In the genomic region with DNA sequence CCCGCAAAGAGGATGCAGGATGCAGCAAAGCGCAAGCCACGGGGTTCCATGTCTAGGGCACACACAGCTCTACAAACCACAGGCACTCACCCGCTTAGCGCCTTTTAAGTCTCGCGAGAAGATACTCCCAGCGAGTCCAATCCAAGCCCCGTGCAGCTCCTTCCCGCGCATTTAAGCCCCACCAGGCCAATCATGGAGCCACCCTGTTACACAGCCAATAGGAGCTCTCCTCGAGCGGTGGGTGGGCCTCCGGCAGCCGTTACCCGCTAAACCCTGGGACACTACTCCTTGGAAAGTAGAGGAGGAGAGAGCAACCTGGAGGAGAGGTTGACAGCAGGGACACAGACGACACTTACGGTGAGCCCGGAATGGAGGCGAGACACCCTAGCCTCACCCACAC, we compare ENCODE assay signal across 12 mouse cellular contexts. TPM values are rescaled to one million over a fixed set of nuclear protein-coding genes. Genes with fewer than 3 reads are reported as not detected.
A peak's percentile ranks its signal among the peaks of the same experiment; 100 is the strongest.
DNase-seq lines count a peak whose midpoint lies in the region; ATAC-seq and TF ChIP-seq lines count a peak whose summit lies in the region.
"Had no signal": no experiment of that assay in that cellular context is flagged by ENCODE, and none has a peak within 500 bp of the region (broad histone marks: within the 10 kb centered on the region; RNA-seq: fewer than 3 reads in every experiment).

A gene (plus strand): TSS at position 277 of the 400 bp plus-strand sequence.

- H3K4me1 ChIP-seq in lung, embryonic 14.5 days (ENCODE audit: insufficient read depth) = no peaks in the 10 kb centered on the region
- no peaks in the 10 kb centered on the region for H3K4me1 ChIP-seq in lung, adult 2 months (ENCODE audit: control insufficient read depth, insufficient read depth, low read length)
- no peaks in the 10 kb centered on the region for H3K4me1 ChIP-seq in embryonic facial prominence, embryonic 11.5 days (ENCODE audit: control insufficient read depth, insufficient read depth, low read length)
- H3K4me1 ChIP-seq in kidney, embryonic 14.5 days (ENCODE audit: control insufficient read depth, insufficient read depth, low read length) = no peaks in the 10 kb centered on the region
- H3K4me1 ChIP-seq: forebrain, embryonic 10.5 days had no signal

- DNase-seq in lung, embryonic 14.5 days = peak; percentile 38
- no peak for DNase-seq in lung, adult 2 months
- DNase-seq in R1 (ENCODE audit: low read depth, low spot score) = peak; percentile 83
- peak; percentile 2 for DNase-seq in embryonic facial prominence, embryonic 11.5 days (ENCODE audit: low spot score)
- DNase-seq in frontal cortex, postnatal 25 days (ENCODE audit: low spot score in 2 of 2) = no peak
- DNase-seq in gastrocnemius, postnatal 36 days = no peak
- DNase-seq: cerebellum, adult 18-20 months had no signal

- H3K9me3 ChIP-seq in lung, embryonic 14.5 days (ENCODE audit: low read depth, low read length) = no peaks in the 10 kb centered on the region
- no peaks in the 10 kb centered on the region for H3K9me3 ChIP-seq in embryonic facial prominence, embryonic 11.5 days (replicated peaks; ENCODE audit: control insufficient read depth, low read length)
- no peaks in the 10 kb centered on the region for H3K9me3 ChIP-seq in kidney, embryonic 14.5 days (ENCODE audit: control insufficient read depth, low read length)
- H3K9me3 ChIP-seq: forebrain, embryonic 10.5 days had no signal

- no peaks in the 10 kb centered on the region for H3K27me3 ChIP-seq in lung, embryonic 14.5 days (ENCODE audit: insufficient read depth, low read length)
- no peaks in the 10 kb centered on the region for H3K27me3 ChIP-seq in embryonic facial prominence, embryonic 11.5 days (ENCODE audit: control insufficient read depth, insufficient read depth, low read length)
- H3K27me3 ChIP-seq in kidney, embryonic 14.5 days (ENCODE audit: control insufficient read depth, insufficient read depth, low read length) = no peaks in the 10 kb centered on the region

- no peak within 1 kb of the TSS for H3K4me2 ChIP-seq in lung, embryonic 14.5 days
- H3K4me2 ChIP-seq in embryonic facial prominence, embryonic 11.5 days (ENCODE audit: low read depth, low read length) = no peak within 1 kb of the TSS
- no peak within 1 kb of the TSS for H3K4me2 ChIP-seq in kidney, embryonic 14.5 days (replicated peaks; ENCODE audit: low read depth, low read length)
- H3K4me2 ChIP-seq: hindbrain, embryonic 14.5 days had no signal

- H3K4me3 ChIP-seq in lung, embryonic 14.5 days (ENCODE audit: low read depth, low read length) = no peak within 1 kb of the TSS
- no peak within 1 kb of the TSS for H3K4me3 ChIP-seq in lung, adult 2 months (replicated peaks; ENCODE audit: extremely low read depth, low read depth, low read length)
- no peak within 1 kb of the TSS for H3K4me3 ChIP-seq in embryonic facial prominence, embryonic 11.5 days (ENCODE audit: low read depth, low read length)
- H3K4me3 ChIP-seq in kidney, embryonic 14.5 days (ENCODE audit: low read length) = no peak within 1 kb of the TSS
- H3K4me3 ChIP-seq: forebrain, embryonic 10.5 days had no signal

- H3K27ac ChIP-seq in lung, embryonic 14.5 days (ENCODE audit: low read depth) = no peak within 1 kb of the TSS
- no peak within 1 kb of the TSS for H3K27ac ChIP-seq in embryonic facial prominence, embryonic 11.5 days (replicated peaks; ENCODE audit: low read depth, low read length)
- H3K27ac ChIP-seq in kidney, embryonic 14.5 days (ENCODE audit: low read depth, low read length) = no peak within 1 kb of the TSS
- H3K27ac ChIP-seq: forebrain, embryonic 10.5 days; hindbrain, embryonic 14.5 days had no signal

- no peak within 1 kb of the TSS for H3K9ac ChIP-seq in lung, embryonic 14.5 days
- H3K9ac ChIP-seq in embryonic facial prominence, embryonic 11.5 days (replicated peaks; ENCODE audit: low read length) = no peak within 1 kb of the TSS
- H3K9ac ChIP-seq in kidney, embryonic 14.5 days (ENCODE audit: low read depth, low read length) = no peak within 1 kb of the TSS
- H3K9ac ChIP-seq: hindbrain, embryonic 14.5 days had no signal

- 66% methylated on average over 20 of the region's 20 CpGs for WGBS in lung, embryonic 14.5 days
- WGBS in lung, adult 2 months = 75% methylated on average over 20 of the region's 20 CpGs
- WGBS in embryonic facial prominence, embryonic 11.5 days = 70% methylated on average over 20 of the region's 20 CpGs
- WGBS in kidney, embryonic 14.5 days = 67% methylated on average over 20 of the region's 20 CpGs

- no peak for ATAC-seq in lung, embryonic 14.5 days (ENCODE audit: insufficient read depth)
- ATAC-seq in embryonic facial prominence, embryonic 11.5 days (replicated peaks; ENCODE audit: insufficient number of reproducible peaks, low FRiP score, low TSS enrichment, low read depth) = no peak
- ATAC-seq in megakaryocyte, adult 5-6 weeks (ENCODE audit: poor library complexity, severe bottlenecking) = peak; percentile 57
- ATAC-seq in kidney, embryonic 14.5 days (ENCODE audit: low FRiP score, low TSS enrichment) = no peak

- no peak for TF ChIP-seq POLR2A in lung, adult 2 months (IDR thresholded peaks at IDR 0.05; ENCODE audit: borderline replicate concordance, extremely low read depth, low read depth, low read length)

- intact Hi-C loops in gastrocnemius, postnatal 36 days (cut with DNase I) = no loop called here

- TF ChIP-seq CTCF in lung, embryonic 14.5 days (IDR thresholded peaks at IDR 0.05; ENCODE audit: low read depth) = no peak
- TF ChIP-seq CTCF in lung, adult 2 months (IDR thresholded peaks at IDR 0.05; ENCODE audit: insufficient read depth, low read length) = no peak

- H3K36me3 ChIP-seq in lung, embryonic 14.5 days (ENCODE audit: insufficient read depth) = no peaks in the 10 kb centered on the region
- no peaks in the 10 kb centered on the region for H3K36me3 ChIP-seq in embryonic facial prominence, embryonic 11.5 days (replicated peaks; ENCODE audit: control insufficient read depth, insufficient read depth, low read depth, low read length)
- H3K36me3 ChIP-seq in kidney, embryonic 14.5 days (ENCODE audit: control insufficient read depth, insufficient read depth, low read length) = no peaks in the 10 kb centered on the region
- H3K36me3 ChIP-seq: forebrain, embryonic 10.5 days had no signal

RNA-seq across cellular contexts. Expression of the gene that starts here (rescaled TPM):
- 1.2 and 2.2 TPM in 2 replicates for polyA plus RNA-seq in lung, embryonic 14.5 days (2014; fragmentation: Nextera tagmentation; extraction: Ambion mirVana)
- not detected in 2 replicates for polyA plus RNA-seq in lung, adult 2 months (2012; rRNA removed)
- polyA plus RNA-seq in embryonic facial prominence, embryonic 11.5 days (2014; fragmentation: Nextera tagmentation; extraction: Ambion mirVana) = 0.43 and 0.74 TPM in 2 replicates
- 4.9 and 8.7 TPM in 2 replicates for total RNA-seq in megakaryocyte, adult 5-6 weeks (2015)
- 4.0 and 10.6 TPM in 2 replicates for total RNA-seq in megakaryocyte, adult 5-6 weeks (2017)
- polyA plus RNA-seq in kidney, embryonic 14.5 days (2014; fragmentation: Nextera tagmentation; extraction: Ambion mirVana) = 0.97 and 1.0 TPM in 2 replicates
- not detected for total RNA-seq in gastrocnemius, postnatal 36 days (2021)
- total RNA-seq: layer of hippocampus, postnatal 10 days had no signal

Comparison
In these comparisons a context has a peak if more than half of its experiments do, and no peak if none do; other contexts are left out.
1. RNA of the gene that starts here (total RNA-seq): 4.0 to 10.6 TPM in megakaryocyte, adult 5-6 weeks; not detected in gastrocnemius, postnatal 36 days; every median in the first group is over 4 times any median in the second.
2. DNase-seq: peak in lung, embryonic 14.5 days (single experiment) and R1 (single experiment); none in lung, adult 2 months (single experiment), frontal cortex, postnatal 25 days (0 of 2) and gastrocnemius, postnatal 36 days (0 of 2).
3. Peak in DNase-seq in embryonic facial prominence, embryonic 11.5 days; RNA of the gene not detected or under 1 TPM.